Mouse (Mus musculus) testis, adult 2 months (tissue): ENCODE measurements around the gene Nup210.

Experiments used
- CTCF ChIP-seq: fragments of 200-500 bp; IDR thresholded peaks from 2 replicates; pipeline ENCODE4 v1.5.1; 2012; ENCODE audit warnings: low read depth, mild to moderate bottlenecking, inconsistent platforms, low read length, moderate library complexity; ENCODE audit not compliant: control insufficient read depth, insufficient read depth, insufficient replicate concordance
- POLR2A ChIP-seq: fragments of 200-500 bp; IDR thresholded peaks from 2 replicates; pipeline ENCODE4 v1.6.1; 2012; ENCODE audit warnings: low read depth, mild to moderate bottlenecking, inconsistent platforms, low read length, moderate library complexity; ENCODE audit not compliant: control insufficient read depth

- TF ChIP-seq POLR2A (no peak), CTCF (no peak)
These were observed 30.6 kb upstream of the Nup210 start for GRCm38 (mm10) chr6:91147152-91147770.
